Mouse (Mus musculus) G1E (cell line): ENCODE results near the gene Ptprr. TPM values are rescaled to one million over a fixed set of nuclear protein-coding genes. Genes with fewer than 3 reads are reported as not detected.

Source experiments
- ATAC-seq: 2 replicates; pipeline ENCODE4 v1.8.0; 2016; ENCODE audit warnings: mild to moderate bottlenecking; ENCODE audit not compliant: insufficient number of reproducible peaks, poor library complexity, low FRiP score, severe bottlenecking; ENCODE audit errors: extremely low read depth
- DNase-seq: peaks from one replicate; pipeline ENCODE4 v3.0.0; 2012; ENCODE audit warnings: low spot score
- H3K27me3 ChIP-seq: 2 replicates; pipeline ENCODE4 v1.6.1; 2012; ENCODE audit warnings: mild to moderate bottlenecking, low read length, inconsistent platforms; ENCODE audit not compliant: insufficient read depth
- H3K36me3 ChIP-seq: replicated peaks from 2 replicates; pipeline ENCODE3; 2012; ENCODE audit warnings: mild to moderate bottlenecking, inconsistent platforms
- H3K4me1 ChIP-seq: 2 replicates; pipeline ENCODE4 v1.6.1; 2012; ENCODE audit warnings: low read depth, low read length, inconsistent platforms, mixed read lengths; ENCODE audit not compliant: insufficient read depth
- H3K4me3 ChIP-seq: 2 replicates; pipeline ENCODE4 v1.5.1; 2012; ENCODE audit warnings: low read depth, mild to moderate bottlenecking, inconsistent platforms, low read length, moderate library complexity, mixed read lengths
- H3K9me3 ChIP-seq: replicated peaks from 2 replicates; pipeline ENCODE4 v1.6.1; 2012; ENCODE audit warnings: inconsistent platforms
- CTCF ChIP-seq: IDR thresholded peaks from 2 replicates; pipeline ENCODE4 v1.5.1; 2012; ENCODE audit warnings: low read depth, low read length, inconsistent platforms, mixed read lengths
- GATA1 ChIP-seq: IDR thresholded peaks from 2 replicates; pipeline ENCODE4 v1.6.1; 2012; ENCODE audit warnings: borderline replicate concordance, low read length, inconsistent platforms, mixed read lengths
- GATA2 ChIP-seq: IDR thresholded peaks from 2 replicates; pipeline ENCODE4 v1.6.1; 2012; ENCODE audit warnings: low read depth, low read length, inconsistent platforms, borderline replicate concordance
- POLR2AphosphoS5 ChIP-seq: IDR thresholded peaks from 2 replicates; pipeline ENCODE4 v1.6.1; 2012; ENCODE audit warnings: low read depth, low read length, inconsistent platforms; ENCODE audit not compliant: insufficient replicate concordance
- TAL1 ChIP-seq: conservative IDR thresholded peaks from 2 replicates; pipeline ENCODE4 v1.6.1; 2012; ENCODE audit warnings: low read depth, low read length, inconsistent platforms, mixed read lengths
- polyA plus RNA-seq: library from polyadenylated mRNA; stranded (reverse); fragments of >175 nt; gene quantifications from 2 replicates; pipeline ENCODE4 v1.2.3, GENCODE M21; 2012
- total RNA-seq, 2 experiments: library from RNA; stranded (forward) in 1 of 2; stranded (reverse) in 1 of 2; fragments of 200-1000 nt in 1 of 2; fragments of >200 nt in 1 of 2; fragmentation: Nextera tagmentation in 1 of 2; gene quantifications; 2 replicates each; pipeline ENCODE4 v1.2.3; 2014 to 2017

Ptprr gene
- total RNA-seq (2014; fragmentation: Nextera tagmentation) (not detected in 2 replicates), total RNA-seq (2017) (0.06 and 0.11 TPM in 2 replicates), polyA plus RNA-seq (not detected in 2 replicates)

DNA sequence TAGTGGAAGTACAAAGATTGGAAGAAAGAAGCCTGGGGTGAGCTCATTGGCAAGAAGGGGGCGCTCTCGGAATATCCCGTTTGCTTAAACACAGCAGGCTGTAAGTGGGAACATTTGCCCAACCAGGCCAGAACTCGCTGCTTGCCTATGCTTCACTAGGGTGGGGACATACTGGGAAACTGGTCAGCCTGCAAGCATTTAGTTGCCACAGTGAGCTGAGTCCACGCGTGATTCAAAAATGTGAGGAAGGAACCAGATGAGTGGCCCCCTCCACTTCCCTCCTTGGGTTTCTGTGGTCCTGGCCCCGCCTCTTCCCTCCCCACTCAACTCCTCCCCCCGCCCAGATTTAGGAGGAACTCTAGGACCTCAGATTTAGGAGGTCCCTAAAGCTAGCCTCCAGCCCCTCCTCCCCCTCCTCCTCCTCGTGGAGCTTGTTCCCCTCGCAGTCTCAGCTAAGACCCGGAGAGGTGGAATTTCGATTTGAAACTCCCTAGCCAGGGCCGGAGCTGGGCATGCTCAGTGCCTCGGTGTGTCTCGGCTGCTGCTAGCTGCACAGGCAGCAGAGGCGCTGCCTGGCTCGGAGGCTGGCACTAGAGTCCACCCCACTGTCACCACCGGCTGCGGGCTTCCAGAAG is at the start of gene Ptprr:
Gene Ptprr (plus strand): TSS at position 369 of the 635 bp plus-strand sequence.
- Histone ChIP-seq H3K9me3 (peaks cover 41% of the 10 kb centered on the region), H3K4me3 (no peak within 1 kb of the TSS), H3K36me3 (no peaks in the 10 kb centered on the region), H3K4me1 (no peaks in the 10 kb centered on the region), H3K27me3 (no peaks in the 10 kb centered on the region)
- ATAC-seq (no peak), DNase-seq (no peak)
- TF ChIP-seq TAL1 (no peak), GATA1 (no peak), POLR2AphosphoS5 (no peak), CTCF (no peak), GATA2 (no peak)

DNA sequence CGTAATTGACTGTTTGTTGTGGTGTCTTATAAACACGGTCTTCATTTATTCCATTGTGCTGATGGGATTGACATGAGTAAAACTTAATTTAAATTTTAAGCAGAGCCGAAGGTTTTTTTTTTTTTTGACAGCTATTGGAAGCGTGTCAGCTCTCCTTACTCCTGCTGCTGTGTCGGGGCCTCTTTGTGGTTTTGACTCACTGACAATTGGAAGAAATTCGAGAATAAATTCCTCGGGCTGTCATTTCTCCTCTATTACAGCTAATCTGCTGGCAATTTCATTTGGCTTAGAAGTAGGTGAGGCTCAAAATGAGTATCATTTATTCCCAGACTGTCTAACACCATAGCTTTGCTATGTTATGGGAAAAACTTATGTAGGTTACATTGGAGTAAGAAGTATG is 41.7 kb upstream of the Ptprr start:
- Histone ChIP-seq H3K9me3 (peaks cover 22% of the 10 kb centered on the region), H3K36me3 (no peaks in the 10 kb centered on the region), H3K4me3 (no peak overlapping the region), H3K27me3 (no peaks in the 10 kb centered on the region), H3K4me1 (no peaks in the 10 kb centered on the region)
- ATAC-seq = no peak
- TF ChIP-seq CTCF = no peak
- no peak for TF ChIP-seq GATA1
- TF ChIP-seq GATA2 = no peak
- no peak for DNase-seq

DNA sequence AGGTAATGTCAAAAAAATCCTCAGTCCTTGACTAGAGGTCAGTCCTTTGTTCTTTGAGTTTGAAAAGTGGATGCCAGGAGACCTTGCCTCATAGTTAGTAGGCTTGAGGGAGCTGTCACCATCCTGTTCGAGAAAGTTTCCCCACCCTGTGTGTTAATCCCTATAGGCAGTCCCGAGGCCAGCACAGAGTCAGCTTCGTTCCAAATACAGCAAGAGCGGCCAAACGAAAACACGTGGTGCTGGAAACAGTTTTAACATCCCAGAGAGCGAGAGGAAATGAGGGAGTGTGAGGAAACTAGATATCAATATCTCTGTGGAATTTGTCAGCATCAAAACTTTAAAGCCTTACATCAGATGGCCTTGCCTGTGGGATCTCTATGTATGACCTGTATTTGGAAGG is 39.0 kb upstream of the Ptprr start:
- no peaks in the 10 kb centered on the region for H3K36me3 ChIP-seq
- ATAC-seq (no peak), DNase-seq (no peak)
- H3K9me3 ChIP-seq = peaks cover 24% of the 10 kb centered on the region
- no peak for TF ChIP-seq POLR2AphosphoS5
- TF ChIP-seq GATA1 = no peak
- no peak for TF ChIP-seq GATA2
- no peak for TF ChIP-seq TAL1
- TF ChIP-seq CTCF = no peak
- no peaks in the 10 kb centered on the region for H3K27me3 ChIP-seq
- no peaks in the 10 kb centered on the region for H3K4me1 ChIP-seq
- H3K4me3 ChIP-seq = no peak overlapping the region

DNA sequence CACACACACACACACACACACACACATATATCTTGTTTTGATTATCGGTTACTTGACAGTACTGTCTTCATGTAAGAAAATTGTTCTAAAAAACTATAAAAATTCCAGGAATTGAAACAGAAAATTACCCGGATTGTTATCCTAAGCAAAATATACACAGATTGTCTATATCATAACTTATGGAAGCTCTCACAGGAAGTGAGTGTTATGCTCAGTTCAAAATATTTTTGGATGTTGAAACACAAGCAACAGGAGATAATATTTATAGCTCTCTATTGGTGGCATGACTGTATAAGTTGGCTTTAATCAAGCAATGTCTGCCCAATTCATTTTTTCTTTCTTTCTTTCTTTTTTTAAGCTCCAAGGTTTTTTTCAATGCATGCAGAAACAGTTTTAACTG is 38.0 kb upstream of the Ptprr start:
- Histone ChIP-seq H3K27me3 (no peaks in the 10 kb centered on the region), H3K9me3 (peaks cover 21% of the 10 kb centered on the region), H3K4me3 (no peak overlapping the region), H3K36me3 (no peaks in the 10 kb centered on the region), H3K4me1 (no peaks in the 10 kb centered on the region)
- TF ChIP-seq CTCF (no peak), POLR2AphosphoS5 (no peak), GATA1 (no peak), TAL1 (no peak), GATA2 (no peak)
- ATAC-seq (no peak), DNase-seq (no peak)

DNA sequence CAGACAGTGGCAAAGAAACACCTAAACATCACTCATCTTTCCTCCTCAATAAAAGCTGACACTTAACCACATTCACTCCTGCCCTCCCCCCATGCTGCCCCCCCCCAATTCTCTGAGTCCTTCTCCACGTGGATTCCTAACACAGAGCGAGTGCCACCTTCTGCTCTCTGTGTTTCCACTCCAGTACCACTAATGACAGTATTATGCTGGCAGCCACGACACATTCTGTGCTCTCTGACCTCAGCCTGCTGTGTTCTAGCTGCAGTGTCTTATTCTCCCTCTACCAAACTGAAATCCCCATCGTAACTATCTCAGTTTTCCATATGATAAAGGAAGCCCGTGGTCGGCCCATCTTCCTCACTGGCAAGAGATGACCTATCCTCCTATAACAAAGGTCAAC is 33.7 kb upstream of the Ptprr start:
- no peak for TF ChIP-seq TAL1
- DNase-seq = no peak
- Histone ChIP-seq H3K27me3 (no peaks in the 10 kb centered on the region), H3K4me1 (no peaks in the 10 kb centered on the region), H3K36me3 (no peaks in the 10 kb centered on the region), H3K4me3 (no peak overlapping the region), H3K9me3 (peaks cover 26% of the 10 kb centered on the region)
- no peak for ATAC-seq

DNA sequence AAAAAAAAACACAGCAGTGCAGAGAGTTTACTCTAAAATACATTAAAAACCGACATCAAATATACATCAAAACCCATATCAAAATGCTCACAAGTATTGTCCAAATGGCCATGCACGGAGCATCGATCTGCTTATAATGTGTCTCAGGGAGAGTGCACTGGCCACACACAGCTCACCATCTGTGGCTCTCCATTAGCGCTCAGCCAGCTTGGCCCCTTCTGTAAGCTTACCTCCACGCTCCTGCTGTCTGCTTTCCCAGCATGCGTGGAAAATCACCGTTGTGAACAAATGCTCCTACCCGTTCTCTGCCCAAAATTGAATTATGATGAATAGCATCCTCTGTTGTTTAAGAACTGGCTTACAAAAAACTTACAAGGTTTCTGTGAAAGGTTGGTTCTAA is 16.2 kb upstream of the Ptprr start:
- peaks cover 19% of the 10 kb centered on the region for H3K9me3 ChIP-seq
- no peaks in the 10 kb centered on the region for H3K36me3 ChIP-seq
- no peak overlapping the region for H3K4me3 ChIP-seq
- ATAC-seq = no peak
- TF ChIP-seq GATA2 (no peak), GATA1 (no peak), CTCF (no peak)
- H3K27me3 ChIP-seq = no peaks in the 10 kb centered on the region
- DNase-seq = no peak
- H3K4me1 ChIP-seq = no peaks in the 10 kb centered on the region

DNA sequence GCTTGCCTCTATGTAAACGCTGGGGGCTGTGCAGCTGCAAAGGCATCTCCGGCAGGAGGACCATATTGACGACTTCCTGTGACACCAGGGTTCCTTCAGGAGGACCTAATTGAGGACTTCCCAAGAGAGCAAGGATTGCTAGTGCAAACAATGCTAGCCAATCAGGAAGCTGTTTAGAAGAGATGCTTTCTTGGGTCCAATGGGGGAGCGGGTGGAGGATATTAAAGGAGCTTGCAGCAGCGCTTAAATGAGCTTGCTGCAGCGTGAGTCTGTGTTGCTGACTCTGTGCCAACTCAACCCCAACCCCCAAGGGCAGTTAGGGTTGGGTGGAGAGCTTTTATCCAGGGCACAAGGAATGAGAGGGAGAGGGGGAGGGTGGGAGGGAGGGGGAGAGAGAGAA is 11.3 kb upstream of the Ptprr start:
- TF ChIP-seq CTCF (no peak), POLR2AphosphoS5 (no peak), TAL1 (no peak)
- DNase-seq = no peak
- H3K36me3 ChIP-seq = no peaks in the 10 kb centered on the region
- no peak overlapping the region for H3K4me3 ChIP-seq
- ATAC-seq = no peak
- no peaks in the 10 kb centered on the region for H3K27me3 ChIP-seq
- H3K4me1 ChIP-seq = no peaks in the 10 kb centered on the region
- H3K9me3 ChIP-seq = peaks cover 29% of the 10 kb centered on the region
